Mouse (Mus musculus) lung, postnatal 25 days (tissue): ENCODE data around the gene Olfr352.

ENCODE experiments used
- DNase-seq: peaks from one replicate; pipeline ENCODE4 v3.0.0; 2022; ENCODE audit warnings: low spot score

Olfr352 gene

GRCm38 (mm10) chr2:36868160-36868559 is at the start of gene Olfr352:
Olfr352 (plus strand) TSS chr2:36868460.
- no peak for DNase-seq

- DNase-seq, result no peak
Observed at GRCm38 (mm10) chr2:36846010-36846409, 22.2 kb upstream of the Olfr352 start, which contains the start of gene Olfr350. Olfr350 (plus strand) TSS chr2:36846310.

DNA sequence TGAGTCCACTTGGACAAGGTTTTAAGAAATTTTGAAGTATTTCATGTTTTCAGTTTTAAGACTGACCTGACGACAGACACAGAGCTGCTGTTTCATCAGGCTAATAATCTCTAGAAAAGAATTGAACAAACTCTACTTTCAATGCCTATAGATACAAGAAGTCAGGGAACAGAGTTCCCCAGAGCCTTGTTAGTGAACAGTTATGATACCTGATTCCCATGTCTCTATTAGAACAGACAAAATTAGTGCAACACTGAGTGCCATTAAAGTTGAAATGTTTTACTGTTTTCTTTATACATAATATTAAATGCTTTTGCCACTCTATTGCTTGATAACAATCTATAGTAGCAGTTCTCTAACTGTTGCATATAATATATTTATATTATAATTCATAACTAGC is 5.7 kb upstream of the Olfr352 start, which contains the start of gene Olfr351:
TSS of gene Olfr351 (minus strand) at position 101 of the 400 bp plus-strand sequence.
- no peak for DNase-seq

DNA sequence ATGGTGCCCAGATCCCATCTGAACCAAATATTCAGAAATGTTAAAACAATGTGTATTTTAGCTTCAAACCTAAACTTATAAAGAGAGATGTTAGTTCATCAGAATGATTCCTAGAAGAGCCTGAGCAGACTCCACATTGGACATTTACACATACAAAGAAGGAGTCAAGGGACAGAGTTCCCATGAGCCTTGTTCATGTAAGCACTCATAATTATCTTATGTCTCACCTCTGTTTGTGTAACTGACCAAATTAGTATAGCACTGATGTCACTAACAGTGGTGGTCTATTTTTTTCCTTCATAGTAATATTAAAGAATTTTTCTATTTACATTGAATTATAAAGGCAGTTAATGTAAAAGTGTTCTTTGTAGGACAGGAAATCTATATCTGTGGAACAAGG is 24.6 kb downstream of the Olfr352 start, which contains the start of gene Olfr353:
TSS of gene Olfr353 (minus strand) at position 101 of the 400 bp plus-strand sequence.
- DNase-seq, result no peak

DNA sequence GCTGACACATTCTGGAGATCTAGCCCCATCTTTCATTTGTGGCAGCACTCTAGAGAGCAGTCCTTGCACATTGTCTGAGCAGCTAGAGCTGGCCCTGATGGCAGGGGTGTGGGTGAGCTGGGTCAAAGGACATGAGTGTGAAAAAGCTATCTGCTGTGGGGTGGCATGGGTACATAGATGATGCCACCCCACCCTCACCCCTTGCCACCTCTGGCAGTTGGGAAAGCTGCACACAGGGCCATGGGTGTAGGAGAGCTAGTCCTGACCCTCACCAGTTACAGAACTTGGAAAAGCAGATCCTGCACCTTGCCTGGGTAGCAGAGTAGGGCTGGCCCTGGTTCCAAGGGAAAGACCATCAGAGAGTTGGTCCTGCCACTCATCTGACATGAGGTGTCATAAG is 28.9 kb downstream of the Olfr352 start:
- no peak for DNase-seq

DNA sequence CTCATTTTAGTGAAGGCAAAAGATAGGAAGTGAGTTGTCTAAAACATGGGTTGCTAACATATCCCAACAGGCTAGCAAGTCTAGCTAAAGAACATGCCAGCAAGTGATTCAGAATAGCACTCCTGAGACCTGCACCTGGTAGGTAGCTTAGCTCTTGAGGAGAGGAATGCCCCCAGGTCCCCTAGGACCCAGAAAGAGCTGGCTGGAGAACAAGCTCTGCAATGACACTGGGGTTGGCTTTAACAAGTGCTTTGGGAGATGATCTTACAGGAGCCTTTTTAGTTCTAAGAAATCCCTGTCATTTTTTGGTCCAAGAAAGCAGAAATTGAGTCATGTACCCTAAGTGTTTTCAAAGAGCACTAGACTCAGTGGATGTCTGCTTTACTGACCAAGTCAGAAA is 37.1 kb downstream of the Olfr352 start, which contains the start of gene Olfr354:
TSS of gene Olfr354 (plus strand) at position 301 of the 400 bp plus-strand sequence.
- no peak for DNase-seq
